In the genomic region with DNA sequence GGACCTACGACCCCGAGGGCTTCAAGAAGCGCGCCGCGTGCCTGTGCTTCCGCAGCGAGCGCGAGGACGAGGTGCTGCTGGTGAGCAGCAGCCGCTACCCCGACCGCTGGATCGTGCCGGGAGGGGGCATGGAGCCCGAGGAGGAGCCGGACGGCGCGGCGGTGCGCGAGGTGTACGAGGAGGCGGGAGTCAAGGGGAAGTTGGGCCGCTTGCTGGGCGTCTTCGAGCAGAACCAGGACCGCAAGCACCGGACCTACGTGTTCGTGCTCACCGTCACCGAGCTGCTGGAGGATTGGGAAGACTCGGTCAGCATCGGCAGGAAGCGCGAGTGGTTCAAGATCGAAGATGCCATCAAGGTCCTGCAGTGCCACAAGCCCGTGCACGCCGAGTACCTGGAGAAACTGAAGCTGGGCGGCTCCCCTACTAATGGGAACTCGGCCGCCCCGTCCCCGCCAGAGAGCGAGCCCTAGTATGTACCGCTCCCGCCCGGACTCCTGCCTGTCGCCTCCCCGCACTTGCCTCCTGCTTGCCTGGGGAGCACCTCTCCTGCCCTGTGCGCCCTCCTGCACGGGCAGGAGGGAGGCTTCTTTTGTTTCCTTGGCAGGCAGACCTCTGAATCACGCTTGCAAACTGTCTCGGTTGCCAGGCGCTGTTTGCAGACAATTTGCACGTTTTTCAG, we compare ENCODE assay signal across 10 mouse cellular contexts. TPM values are rescaled to one million over a fixed set of nuclear protein-coding genes. Genes with fewer than 3 reads are reported as not detected.
A peak's percentile ranks its signal among the peaks of the same experiment; 100 is the strongest.
DNase-seq lines count a peak whose midpoint lies in the region; ATAC-seq and TF ChIP-seq lines count a peak whose summit lies in the region.
"Not testable (repeated sequence)": the region's sequence is repeated elsewhere in the genome, so short reads cannot be mapped to it uniquely, and the experiment has no call there.
"Had no signal": no experiment of that assay in that cellular context is flagged by ENCODE, and none has a peak within 500 bp of the region (broad histone marks: within the 10 kb centered on the region; RNA-seq: fewer than 3 reads in every experiment).

No protein-coding gene starts in this region.

- not testable (repeated sequence) for H3K36me3 ChIP-seq in embryonic facial prominence, embryonic 11.5 days (replicated peaks; ENCODE audit: control insufficient read depth, insufficient read depth, low read depth, low read length); hindbrain, embryonic 14.5 days (replicated peaks; ENCODE audit: control insufficient read depth, insufficient read depth); lung, embryonic 14.5 days (ENCODE audit: insufficient read depth); neural tube, embryonic 12.5 days

- H3K9ac ChIP-seq in embryonic facial prominence, embryonic 11.5 days (replicated peaks; ENCODE audit: low read length); lung, embryonic 14.5 days; neural tube, embryonic 12.5 days: not testable (repeated sequence)
- peak overlapping the region; percentile 44; the same call in 1 of the 2 replicates for H3K9ac ChIP-seq in hindbrain, embryonic 14.5 days

- H3K27me3 ChIP-seq in embryonic facial prominence, embryonic 11.5 days (ENCODE audit: control insufficient read depth, insufficient read depth, low read length); hindbrain, embryonic 14.5 days (ENCODE audit: control insufficient read depth, insufficient read depth, low read length); lung, embryonic 14.5 days (ENCODE audit: insufficient read depth, low read length); neural tube, embryonic 12.5 days (replicated peaks): not testable (repeated sequence)

- H3K9me3 ChIP-seq in embryonic facial prominence, embryonic 11.5 days (replicated peaks; ENCODE audit: control insufficient read depth, low read length); hindbrain, embryonic 14.5 days (ENCODE audit: control insufficient read depth, low read length); lung, embryonic 14.5 days (ENCODE audit: low read depth, low read length); neural tube, embryonic 12.5 days: not testable (repeated sequence)

- ATAC-seq in embryonic facial prominence, embryonic 11.5 days (replicated peaks; ENCODE audit: insufficient number of reproducible peaks, low FRiP score, low TSS enrichment, low read depth), result peak; percentile 70
- peak; percentile 72 for ATAC-seq in hindbrain, embryonic 14.5 days (ENCODE audit: low FRiP score)
- peak; percentile 75 for ATAC-seq in lung, embryonic 14.5 days (ENCODE audit: insufficient read depth)
- peak; percentile 77 for ATAC-seq in neural tube, embryonic 12.5 days (ENCODE audit: low FRiP score, low read depth)

- 18% methylated on average over 3 of the region's 60 CpGs for WGBS in embryonic facial prominence, embryonic 11.5 days
- 10% methylated on average over 4 of the region's 60 CpGs for WGBS in hindbrain, embryonic 14.5 days
- 8% methylated on average over 4 of the region's 60 CpGs for WGBS in lung, embryonic 14.5 days
- 15% methylated on average over 21 of the region's 60 CpGs for WGBS in neural tube, embryonic 12.5 days

- intact Hi-C loops in gastrocnemius, adult 2 months (cut with DNase I), result not testable (repeated sequence)

- not testable (repeated sequence) for TF ChIP-seq POLR2A in brain, embryonic 14.5 days (IDR thresholded peaks at IDR 0.05; ENCODE audit: borderline replicate concordance, extremely low read depth, insufficient read depth, insufficient read length, poor library complexity, severe bottlenecking)

- not testable (repeated sequence) for H3K27ac ChIP-seq in embryonic facial prominence, embryonic 11.5 days (replicated peaks; ENCODE audit: low read depth, low read length); gastrocnemius, adult 2 months; lung, embryonic 14.5 days (ENCODE audit: low read depth); neural tube, embryonic 12.5 days
- peak overlapping the region; percentile 67; the same call in 1 of the 2 replicates for H3K27ac ChIP-seq in hindbrain, embryonic 14.5 days

- DNase-seq in brain, embryonic 14.5 days (ENCODE audit: low read depth), result peak; percentile 6
- DNase-seq in embryonic facial prominence, embryonic 11.5 days (ENCODE audit: low spot score); gastrocnemius, adult 2 months; hindbrain, embryonic 14.5 days (ENCODE audit: low spot score); lung, embryonic 14.5 days: not testable (repeated sequence)
- peak; percentile 3 to 24 for DNase-seq in kidney, postnatal 4 days
- peak; percentile 21 for DNase-seq in urinary bladder, adult 2 months (ENCODE audit: low spot score)

- peak overlapping the region; percentile 29 for H3K4me2 ChIP-seq in embryonic facial prominence, embryonic 11.5 days (ENCODE audit: low read depth, low read length)
- H3K4me2 ChIP-seq in hindbrain, embryonic 14.5 days (replicated peaks), result peak overlapping the region; percentile 54
- H3K4me2 ChIP-seq in lung, embryonic 14.5 days, result peak overlapping the region; percentile 49; the same call in 1 of the 2 replicates
- H3K4me2 ChIP-seq in neural tube, embryonic 12.5 days (replicated peaks), result peak overlapping the region; percentile 54

- TF ChIP-seq CTCF in brain, embryonic 14.5 days (IDR thresholded peaks at IDR 0.05; ENCODE audit: borderline replicate concordance, extremely low read depth, insufficient read depth, insufficient read length); gastrocnemius, adult 2 months (IDR thresholded peaks at IDR 0.05); lung, embryonic 14.5 days (IDR thresholded peaks at IDR 0.05; ENCODE audit: low read depth): not testable (repeated sequence)

- H3K4me3 ChIP-seq in embryonic facial prominence, embryonic 11.5 days (ENCODE audit: low read depth, low read length), result peak overlapping the region; percentile 21
- peak overlapping the region; percentile 65 for H3K4me3 ChIP-seq in gastrocnemius, adult 2 months
- H3K4me3 ChIP-seq in hindbrain, embryonic 14.5 days (replicated peaks; ENCODE audit: low read length), result peak overlapping the region; percentile 36
- peak overlapping the region; percentile 21 for H3K4me3 ChIP-seq in lung, embryonic 14.5 days (ENCODE audit: low read depth, low read length)
- H3K4me3 ChIP-seq in neural tube, embryonic 12.5 days, result peak overlapping the region; percentile 36

- not testable (repeated sequence) for H3K4me1 ChIP-seq in embryonic facial prominence, embryonic 11.5 days (ENCODE audit: control insufficient read depth, insufficient read depth, low read length); lung, embryonic 14.5 days (ENCODE audit: insufficient read depth); neural tube, embryonic 12.5 days
- H3K4me1 ChIP-seq in hindbrain, embryonic 14.5 days (replicated peaks; ENCODE audit: control insufficient read depth, insufficient read depth, low read length), result peaks cover 18% of the 10 kb centered on the region; the same call in 1 of the 2 replicates

RNA-seq across cellular contexts. Expression of gene Nudt11, which starts 0.8 kb away (rescaled TPM):
- 36.6 and 40.2 TPM in 2 replicates for polyA plus RNA-seq in brain, embryonic 14.5 days (2012; rRNA removed)
- polyA plus RNA-seq in embryonic facial prominence, embryonic 11.5 days (2014; fragmentation: Nextera tagmentation; extraction: Ambion mirVana), result 9.1 and 10.9 TPM in 2 replicates
- total RNA-seq in gastrocnemius, adult 2 months (2021), result 1 to 10 TPM in 1 of 2 experiments, under 1 TPM in 1; 0.59 to 1.0 TPM
- polyA plus RNA-seq in hindbrain, embryonic 14.5 days (2014; fragmentation: Nextera tagmentation; extraction: Ambion mirVana), result 26.3 and 32.2 TPM in 2 replicates
- polyA plus RNA-seq in lung, embryonic 14.5 days (2014; fragmentation: Nextera tagmentation; extraction: Ambion mirVana), result 3.4 and 3.6 TPM in 2 replicates
- 13.8 and 14.3 TPM in 2 replicates for polyA plus RNA-seq in neural tube, embryonic 12.5 days (2016; fragmentation: Nextera tagmentation; extraction: Ambion mirVana)
- 2.6 and 3.1 TPM in 2 replicates for polyA plus RNA-seq in urinary bladder, adult 2 months (2012; rRNA removed)
- polyA plus RNA-seq: activated CD4-positive, CD25-positive, alpha-beta regulatory T cell, adult 4 months had no signal

RNA-seq across cellular contexts. Expression of gene AU022751, which starts 35.1 kb away (rescaled TPM):
- 0.55 and 1.00 TPM in 2 replicates for polyA plus RNA-seq in brain, embryonic 14.5 days (2012; rRNA removed)
- polyA plus RNA-seq in embryonic facial prominence, embryonic 11.5 days (2014; fragmentation: Nextera tagmentation; extraction: Ambion mirVana), result 0.15 TPM in 1 of 2 replicates, not detected in the other
- not detected for total RNA-seq in gastrocnemius, adult 2 months (2021)
- polyA plus RNA-seq in hindbrain, embryonic 14.5 days (2014; fragmentation: Nextera tagmentation; extraction: Ambion mirVana), result not detected in 2 replicates
- not detected in 2 replicates for polyA plus RNA-seq in lung, embryonic 14.5 days (2014; fragmentation: Nextera tagmentation; extraction: Ambion mirVana)
- polyA plus RNA-seq in neural tube, embryonic 12.5 days (2016; fragmentation: Nextera tagmentation; extraction: Ambion mirVana), result not detected in 2 replicates
- polyA plus RNA-seq in urinary bladder, adult 2 months (2012; rRNA removed), result not detected in 2 replicates
- polyA plus RNA-seq: activated CD4-positive, CD25-positive, alpha-beta regulatory T cell, adult 4 months; large intestine, adult 2 months had no signal
